Mouse (Mus musculus) stomach, embryonic 14.5 days (tissue): Measurements from ENCODE around the gene Capzb. TPM values are rescaled to one million over a fixed set of nuclear protein-coding genes. Genes with fewer than 3 reads are reported as not detected.

ENCODE experiments used
- ATAC-seq: fragments of 200-750 bp; cut with Nextera tagmentation; 2 replicates; pipeline ENCODE4 v1.8.0; 2017; ENCODE audit warnings: low read depth, moderate TSS enrichment; ENCODE audit not compliant: insufficient number of reproducible peaks, insufficient read depth, low FRiP score
- H3K27ac ChIP-seq: fragments of 300-500 bp; sonication (generic); 2 replicates; pipeline ENCODE4 v1.5.1; 2014; ENCODE audit warnings: mild to moderate bottlenecking, low read length, moderate library complexity, mixed read lengths
- H3K27me3 ChIP-seq: fragments of 300-500 bp; sonication (generic); 2 replicates; pipeline ENCODE4 v1.6.1; 2014; ENCODE audit warnings: low read length, control low read depth, mixed read lengths; ENCODE audit not compliant: control insufficient read depth, insufficient read depth
- H3K36me3 ChIP-seq: fragments of 300-500 bp; sonication (generic); 2 replicates; pipeline ENCODE4 v1.6.1; 2014; ENCODE audit warnings: mild to moderate bottlenecking, control low read depth, low read length, moderate library complexity, mixed read lengths; ENCODE audit not compliant: control insufficient read depth, insufficient read depth
- H3K4me1 ChIP-seq: fragments of 300-500 bp; sonication (generic); 2 replicates; pipeline ENCODE4 v1.6.1; 2014; ENCODE audit warnings: low read length, control low read depth, mixed read lengths; ENCODE audit not compliant: control insufficient read depth, insufficient read depth
- H3K4me2 ChIP-seq: fragments of 300-500 bp; sonication (generic); replicated peaks from 2 replicates; pipeline ENCODE4 v1.6.1; 2014; ENCODE audit warnings: low read depth, low read length, control low read depth
- H3K4me3 ChIP-seq: fragments of 300-500 bp; sonication (generic); 2 replicates; pipeline ENCODE4 v1.5.1; 2014; ENCODE audit warnings: low read depth, low read length, control low read depth
- H3K9ac ChIP-seq: fragments of 300-500 bp; sonication (generic); replicated peaks from 2 replicates; pipeline ENCODE4 v1.6.1; 2014; ENCODE audit warnings: low read depth, mild to moderate bottlenecking, control low read depth, low read length, moderate library complexity, mixed read lengths
- H3K9me3 ChIP-seq: fragments of 300-500 bp; sonication (generic); 2 replicates; pipeline ENCODE4 v1.6.1; 2016; ENCODE audit warnings: low read depth, low read length, control low read depth; ENCODE audit not compliant: control insufficient read depth
- WGBS: fragments of 180-500 bp; shearing (Covaris S2); extraction: QIAGEN DNeasy Blood & Tissue Kit; methylation state at CpG from one replicate; pipeline ENCODE4 v1.1.7; 2014; 5-methylcytosine and 5-hydroxymethylcytosine counted together
- polyA plus RNA-seq: library from polyadenylated mRNA; unstranded; fragments of >200 nt; fragmentation: Nextera tagmentation; extraction: Ambion mirVana; gene quantifications from 2 replicates; pipeline ENCODE4 v1.2.1, GENCODE M21; 2014

Gene Capzb
- polyA plus RNA-seq, 1 experiment from 2014 or later, result 280 TPM

- no peaks in the 10 kb centered on the region for H3K4me1 ChIP-seq
- H3K9me3 ChIP-seq, result no peaks in the 10 kb centered on the region
- H3K9ac ChIP-seq, result no peak overlapping the region
- no peak overlapping the region for H3K4me3 ChIP-seq
- no peaks in the 10 kb centered on the region for H3K36me3 ChIP-seq
- ATAC-seq, result no peak
- no peak overlapping the region; the same call in 1 of the 2 replicates for H3K4me2 ChIP-seq
- no peak overlapping the region for H3K27ac ChIP-seq
- H3K27me3 ChIP-seq, result no peaks in the 10 kb centered on the region
- whole genome bisulfite sequencing, result 38% methylated on average over 14 of the region's 14 CpGs
Measured at GRCm38 (mm10) chr4:139158350-139158749, 34.3 kb upstream of the Capzb start.

GRCm38 (mm10) chr4:139161076-139161475 is 31.6 kb upstream of the Capzb start:
- no peaks in the 10 kb centered on the region for H3K27me3 ChIP-seq
- ATAC-seq, result no peak
- H3K27ac ChIP-seq, result no peak overlapping the region
- no peaks in the 10 kb centered on the region for H3K9me3 ChIP-seq
- H3K9ac ChIP-seq, result no peak overlapping the region
- H3K4me1 ChIP-seq, result no peaks in the 10 kb centered on the region
- WGBS, result 75% methylated on average over 2 of the region's 2 CpGs
- no peak overlapping the region for H3K4me3 ChIP-seq
- no peaks in the 10 kb centered on the region for H3K36me3 ChIP-seq
- H3K4me2 ChIP-seq, result no peak overlapping the region

GRCm38 (mm10) chr4:139164082-139164481 is 28.6 kb upstream of the Capzb start:
- no peaks in the 10 kb centered on the region for H3K36me3 ChIP-seq
- 85% methylated on average over 6 of the region's 6 CpGs for WGBS
- ATAC-seq, result no peak
- H3K27me3 ChIP-seq, result no peaks in the 10 kb centered on the region
- H3K4me1 ChIP-seq, result no peaks in the 10 kb centered on the region
- H3K4me2 ChIP-seq, result no peak overlapping the region
- no peaks in the 10 kb centered on the region for H3K9me3 ChIP-seq
- H3K4me3 ChIP-seq, result no peak overlapping the region
- H3K9ac ChIP-seq, result no peak overlapping the region
- H3K27ac ChIP-seq, result no peak overlapping the region

- H3K36me3 ChIP-seq, result no peaks in the 10 kb centered on the region
- no peak overlapping the region for H3K4me2 ChIP-seq
- H3K27ac ChIP-seq, result no peak overlapping the region
- no peaks in the 10 kb centered on the region for H3K9me3 ChIP-seq
- no peaks in the 10 kb centered on the region for H3K4me1 ChIP-seq
- 72% methylated on average over 8 of the region's 8 CpGs for WGBS
- no peak overlapping the region for H3K9ac ChIP-seq
- ATAC-seq, result no peak
- no peak overlapping the region for H3K4me3 ChIP-seq
- H3K27me3 ChIP-seq, result no peaks in the 10 kb centered on the region
Measured at GRCm38 (mm10) chr4:139165259-139165658, 27.4 kb upstream of the Capzb start.

GRCm38 (mm10) chr4:139166244-139166643 is 26.5 kb upstream of the Capzb start:
- no peak for ATAC-seq
- no peaks in the 10 kb centered on the region for H3K4me1 ChIP-seq
- no peak overlapping the region for H3K27ac ChIP-seq
- no peak overlapping the region for H3K4me3 ChIP-seq
- no peak overlapping the region for H3K9ac ChIP-seq
- no peaks in the 10 kb centered on the region for H3K9me3 ChIP-seq
- no peaks in the 10 kb centered on the region for H3K36me3 ChIP-seq
- 75% methylated on average over 8 of the region's 8 CpGs for WGBS
- no peak overlapping the region for H3K4me2 ChIP-seq
- H3K27me3 ChIP-seq, result no peaks in the 10 kb centered on the region

GRCm38 (mm10) chr4:139167107-139167506 is 25.6 kb upstream of the Capzb start:
- 59% methylated on average over 8 of the region's 8 CpGs for WGBS
- Histone ChIP-seq H3K9me3 (no peaks in the 10 kb centered on the region), H3K36me3 (no peaks in the 10 kb centered on the region), H3K27ac (no peak overlapping the region), H3K4me1 (no peaks in the 10 kb centered on the region), H3K27me3 (no peaks in the 10 kb centered on the region), H3K4me3 (no peak overlapping the region), H3K4me2 (no peak overlapping the region), H3K9ac (no peak overlapping the region)
- ATAC-seq, result no peak

GRCm38 (mm10) chr4:139168985-139169747 is 23.5 kb upstream of the Capzb start:
- no peak overlapping the region for H3K9ac ChIP-seq
- no peak overlapping the region for H3K27ac ChIP-seq
- H3K36me3 ChIP-seq, result no peaks in the 10 kb centered on the region
- H3K4me2 ChIP-seq, result no peak overlapping the region
- ATAC-seq, result no peak
- no peaks in the 10 kb centered on the region for H3K4me1 ChIP-seq
- H3K9me3 ChIP-seq, result no peaks in the 10 kb centered on the region
- no peaks in the 10 kb centered on the region for H3K27me3 ChIP-seq
- 74% methylated on average over 15 of the region's 15 CpGs for WGBS
- no peak overlapping the region for H3K4me3 ChIP-seq

- Histone ChIP-seq H3K9me3 (no peaks in the 10 kb centered on the region), H3K4me3 (no peak overlapping the region), H3K9ac (no peak overlapping the region), H3K4me2 (no peak overlapping the region), H3K27me3 (no peaks in the 10 kb centered on the region), H3K4me1 (no peaks in the 10 kb centered on the region), H3K27ac (no peak overlapping the region), H3K36me3 (no peaks in the 10 kb centered on the region)
- WGBS, result 85% methylated on average over 12 of the region's 12 CpGs
- no peak for ATAC-seq
Measured at GRCm38 (mm10) chr4:139169748-139170279, 22.9 kb upstream of the Capzb start.
